Mouse (Mus musculus) heart, embryonic 11.5 days (tissue): ENCODE results near the gene Rab8a. TPM values are rescaled to one million over a fixed set of nuclear protein-coding genes. Genes with fewer than 3 reads are reported as not detected.

Experiments used
- ATAC-seq: fragments of 200-750 bp; cut with Nextera tagmentation; replicated peaks from 2 replicates; pipeline ENCODE4 v1.8.0; 2017; ENCODE audit warnings: moderate library complexity; ENCODE audit not compliant: insufficient number of reproducible peaks, low FRiP score, low TSS enrichment
- H3K27ac ChIP-seq: fragments of 300-500 bp; sonication (generic); 2 replicates; pipeline ENCODE4 v1.5.1; 2014; ENCODE audit warnings: mild to moderate bottlenecking, low read depth, low read length
- H3K27me3 ChIP-seq: fragments of 300-500 bp; sonication (generic); 2 replicates; pipeline ENCODE4 v1.6.1; 2014; ENCODE audit warnings: mild to moderate bottlenecking, low read length, mixed read lengths; ENCODE audit not compliant: control insufficient read depth, insufficient read depth
- H3K36me3 ChIP-seq: fragments of 300-500 bp; sonication (generic); 2 replicates; pipeline ENCODE4 v1.6.1; 2014; ENCODE audit warnings: mild to moderate bottlenecking, low read length, moderate library complexity, mixed read lengths; ENCODE audit not compliant: control insufficient read depth, insufficient read depth
- H3K4me1 ChIP-seq: fragments of 300-500 bp; sonication (generic); 2 replicates; pipeline ENCODE4 v1.6.1; 2014; ENCODE audit warnings: low read length; ENCODE audit not compliant: control insufficient read depth, insufficient read depth
- H3K4me2 ChIP-seq: fragments of 300-500 bp; sonication (generic); 2 replicates; pipeline ENCODE4 v1.6.1; 2014; ENCODE audit warnings: mild to moderate bottlenecking, moderate library complexity
- H3K4me3 ChIP-seq: fragments of 300-500 bp; sonication (generic); 2 replicates; pipeline ENCODE4 v1.5.1; 2014; ENCODE audit warnings: low read depth, low read length
- H3K9ac ChIP-seq: fragments of 300-500 bp; sonication (generic); 2 replicates; pipeline ENCODE4 v1.6.1; 2014; ENCODE audit warnings: mild to moderate bottlenecking, low read depth, low read length, moderate library complexity
- H3K9me3 ChIP-seq: fragments of 300-500 bp; sonication (generic); replicated peaks from 2 replicates; pipeline ENCODE4 v1.6.1; 2016; ENCODE audit warnings: low read length; ENCODE audit not compliant: control insufficient read depth
- WGBS: fragments of 180-500 bp; shearing (Covaris S2); extraction: QIAGEN DNeasy Blood & Tissue Kit; methylation state at CpG from one replicate; pipeline ENCODE4 v1.1.7; 2014; ENCODE audit not compliant: insufficient replicate concordance; 5-methylcytosine and 5-hydroxymethylcytosine counted together
- polyA plus RNA-seq: library from polyadenylated mRNA; unstranded; fragments of >200 nt; fragmentation: Nextera tagmentation; extraction: Ambion mirVana; gene quantifications from 2 replicates; pipeline ENCODE4 v1.2.1, GENCODE M21; 2014

The Rab8a gene
- polyA plus RNA-seq, 1 experiment from 2014 or later = 65.5 TPM

- no peaks in the 10 kb centered on the region for H3K9me3 ChIP-seq
- no peak overlapping the region for H3K9ac ChIP-seq
- H3K4me2 ChIP-seq = no peak overlapping the region
- ATAC-seq = no peak
- H3K27me3 ChIP-seq = no peaks in the 10 kb centered on the region
- 83% methylated on average over 2 of the region's 2 CpGs for WGBS
- no peaks in the 10 kb centered on the region for H3K4me1 ChIP-seq
- H3K27ac ChIP-seq = no peak overlapping the region
- H3K36me3 ChIP-seq = peaks cover 2% of the 10 kb centered on the region; the same call in 1 of the 2 replicates
- H3K4me3 ChIP-seq = no peak overlapping the region
Measured at GRCm38 (mm10) chr8:72183554-72184202, 22.7 kb downstream of the Rab8a start.

- WGBS = 87% methylated on average over 2 of the region's 2 CpGs
- no peaks in the 10 kb centered on the region for H3K27me3 ChIP-seq
- ATAC-seq = no peak
- no peak overlapping the region for H3K4me3 ChIP-seq
- no peaks in the 10 kb centered on the region for H3K4me1 ChIP-seq
- H3K9me3 ChIP-seq = no peaks in the 10 kb centered on the region
- no peaks in the 10 kb centered on the region for H3K36me3 ChIP-seq
- H3K9ac ChIP-seq = no peak overlapping the region
- H3K27ac ChIP-seq = no peak overlapping the region
- H3K4me2 ChIP-seq = no peak overlapping the region
Measured at GRCm38 (mm10) chr8:72187793-72188331, 26.9 kb downstream of the Rab8a start.

- Histone ChIP-seq H3K36me3 (no peaks in the 10 kb centered on the region), H3K27ac (no peak within 1 kb of the TSS), H3K4me2 (no peak within 1 kb of the TSS), H3K4me1 (no peaks in the 10 kb centered on the region), H3K9me3 (no peaks in the 10 kb centered on the region), H3K4me3 (no peak within 1 kb of the TSS), H3K9ac (no peak within 1 kb of the TSS), H3K27me3 (no peaks in the 10 kb centered on the region)
- 68% methylated on average over 12 of the region's 12 CpGs for WGBS
- ATAC-seq = no peak
Measured at GRCm38 (mm10) chr8:72189417-72190214, 28.6 kb downstream of the Rab8a start, which contains the start of gene Hsh2d. TSS of gene Hsh2d (plus strand) at chr8:72189638.

GRCm38 (mm10) chr8:72190215-72190539 lies 29.2 kb downstream of the Rab8a start:
- Histone ChIP-seq H3K36me3 (no peaks in the 10 kb centered on the region), H3K9me3 (no peaks in the 10 kb centered on the region), H3K4me3 (no peak overlapping the region), H3K27me3 (no peaks in the 10 kb centered on the region), H3K4me2 (no peak overlapping the region), H3K27ac (no peak overlapping the region), H3K9ac (no peak overlapping the region), H3K4me1 (no peaks in the 10 kb centered on the region)
- 80% methylated on average over 2 of the region's 2 CpGs for WGBS
- no peak for ATAC-seq

GRCm38 (mm10) chr8:72192065-72192464 lies 31.1 kb downstream of the Rab8a start:
- Histone ChIP-seq H3K27ac (no peak overlapping the region), H3K36me3 (no peaks in the 10 kb centered on the region), H3K4me2 (no peak overlapping the region), H3K9ac (no peak overlapping the region), H3K9me3 (no peaks in the 10 kb centered on the region), H3K4me3 (no peak overlapping the region), H3K27me3 (no peaks in the 10 kb centered on the region), H3K4me1 (no peaks in the 10 kb centered on the region)
- ATAC-seq = no peak

- Histone ChIP-seq H3K36me3 (no peaks in the 10 kb centered on the region), H3K27me3 (no peaks in the 10 kb centered on the region), H3K9me3 (peaks cover 8% of the 10 kb centered on the region), H3K4me3 (no peak overlapping the region), H3K27ac (no peak overlapping the region), H3K4me1 (no peaks in the 10 kb centered on the region), H3K9ac (no peak overlapping the region), H3K4me2 (no peak overlapping the region)
- 48% methylated on average over 8 of the region's 8 CpGs for WGBS
- ATAC-seq = no peak
Measured at GRCm38 (mm10) chr8:72197997-72198396, 37.0 kb downstream of the Rab8a start.

- Histone ChIP-seq H3K4me3 (no peak overlapping the region), H3K27ac (no peak overlapping the region), H3K4me1 (no peaks in the 10 kb centered on the region), H3K27me3 (no peaks in the 10 kb centered on the region), H3K9ac (no peak overlapping the region), H3K4me2 (no peak overlapping the region), H3K36me3 (no peaks in the 10 kb centered on the region), H3K9me3 (0 out of 2 replicates have a peak, but pooled peaks cover 2% of the 10 kb centered on the region)
- ATAC-seq = no peak
- 63% methylated on average over 1 of the region's 1 CpGs for WGBS
Measured at GRCm38 (mm10) chr8:72208582-72208981, 47.6 kb downstream of the Rab8a start.

GRCm38 (mm10) chr8:72210222-72210621 lies 49.2 kb downstream of the Rab8a start:
- H3K36me3 ChIP-seq = no peaks in the 10 kb centered on the region
- no peak overlapping the region for H3K4me3 ChIP-seq
- H3K27me3 ChIP-seq = no peaks in the 10 kb centered on the region
- no peak overlapping the region for H3K27ac ChIP-seq
- H3K4me2 ChIP-seq = no peak overlapping the region
- H3K9me3 ChIP-seq = no peaks in the 10 kb centered on the region
- H3K4me1 ChIP-seq = no peaks in the 10 kb centered on the region
- WGBS = 68% methylated on average over 4 of the region's 4 CpGs
- no peak overlapping the region for H3K9ac ChIP-seq
- no peak for ATAC-seq
